Mouse (Mus musculus) forelimb bud, embryonic 11.5 days (tissue): ENCODE results near the gene Rtl6.
A peak's percentile ranks its signal among the peaks of the same experiment; 100 is the strongest.

Source experiments
- DNase-seq: peaks from one replicate; pipeline ENCODE4 v3.0.0-alpha.2; 2012; ENCODE audit warnings: low read depth, low spot score

The Rtl6 gene

DNA sequence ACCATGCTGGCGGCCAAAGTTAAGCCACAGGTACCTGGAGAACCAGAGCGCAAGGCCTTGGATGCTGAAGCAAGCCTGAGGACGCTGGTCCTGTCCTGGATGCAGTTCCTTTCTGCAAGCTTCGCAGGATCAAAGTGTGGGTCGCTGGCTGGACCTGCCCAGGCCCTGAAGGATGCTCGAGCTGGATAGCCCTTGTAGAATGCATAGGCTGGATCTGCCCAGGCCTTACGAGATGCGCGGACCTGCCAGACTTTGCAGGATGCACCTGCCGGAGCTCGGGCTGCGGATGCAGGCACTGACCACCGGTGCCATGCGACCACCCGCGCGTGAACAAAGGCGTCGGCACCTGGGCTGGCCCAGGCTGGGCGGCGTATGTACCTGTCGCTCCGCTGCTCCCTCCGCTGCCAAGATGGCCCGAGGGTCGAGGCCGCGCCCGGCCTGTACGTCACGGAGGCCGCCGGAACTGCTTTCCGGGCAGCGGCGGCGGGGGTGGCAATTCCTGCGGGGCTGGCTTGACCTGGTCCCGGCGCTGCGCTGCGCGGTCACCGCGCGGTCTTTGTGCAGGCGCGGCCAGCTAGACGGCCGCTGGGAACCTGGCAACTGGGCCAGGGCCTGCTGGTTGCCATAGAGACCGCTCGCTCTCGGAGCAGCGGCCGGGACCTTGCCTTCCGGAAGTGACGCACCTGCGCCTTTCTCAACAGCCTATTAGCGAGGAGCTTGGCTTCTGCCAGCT, at the start of gene Rtl6:
Gene Rtl6, minus strand, starts transcription at position 635 of the 733 bp plus-strand sequence.
- peak; percentile 91 for DNase-seq

DNA sequence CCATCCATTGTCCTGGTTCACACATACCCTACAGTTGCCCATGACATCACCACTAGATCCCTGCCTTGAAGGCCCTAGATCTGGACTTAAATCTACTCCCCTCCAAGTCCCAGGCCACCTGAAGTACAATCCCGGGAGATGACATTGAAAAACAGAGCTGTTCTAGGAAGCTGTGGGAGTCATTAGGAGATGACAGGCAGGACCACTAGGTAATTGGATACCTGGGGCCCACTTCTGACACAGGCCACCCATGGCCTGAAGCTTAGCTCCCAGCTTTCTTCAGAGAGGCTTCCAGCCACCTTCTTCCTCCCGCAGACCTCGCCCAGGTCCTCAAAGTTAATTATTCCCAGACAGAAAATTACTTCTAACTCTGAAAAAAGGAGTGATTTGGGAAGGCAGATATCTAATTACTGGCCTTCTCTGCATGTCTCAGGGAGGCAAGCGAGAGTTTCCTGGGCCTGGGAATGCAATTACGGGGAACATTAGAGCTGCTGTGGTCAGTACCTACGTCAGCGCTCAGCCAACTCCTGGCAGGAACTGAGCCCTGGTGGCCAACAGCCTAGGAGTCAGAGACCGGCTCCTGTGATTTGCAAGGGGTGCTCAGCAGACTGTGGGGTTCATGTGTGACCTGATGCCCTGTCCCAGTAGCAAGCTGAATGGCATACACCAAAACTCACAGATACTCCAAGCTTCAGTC, 45.8 kb upstream of the Rtl6 start:
- DNase-seq: no peak

DNA sequence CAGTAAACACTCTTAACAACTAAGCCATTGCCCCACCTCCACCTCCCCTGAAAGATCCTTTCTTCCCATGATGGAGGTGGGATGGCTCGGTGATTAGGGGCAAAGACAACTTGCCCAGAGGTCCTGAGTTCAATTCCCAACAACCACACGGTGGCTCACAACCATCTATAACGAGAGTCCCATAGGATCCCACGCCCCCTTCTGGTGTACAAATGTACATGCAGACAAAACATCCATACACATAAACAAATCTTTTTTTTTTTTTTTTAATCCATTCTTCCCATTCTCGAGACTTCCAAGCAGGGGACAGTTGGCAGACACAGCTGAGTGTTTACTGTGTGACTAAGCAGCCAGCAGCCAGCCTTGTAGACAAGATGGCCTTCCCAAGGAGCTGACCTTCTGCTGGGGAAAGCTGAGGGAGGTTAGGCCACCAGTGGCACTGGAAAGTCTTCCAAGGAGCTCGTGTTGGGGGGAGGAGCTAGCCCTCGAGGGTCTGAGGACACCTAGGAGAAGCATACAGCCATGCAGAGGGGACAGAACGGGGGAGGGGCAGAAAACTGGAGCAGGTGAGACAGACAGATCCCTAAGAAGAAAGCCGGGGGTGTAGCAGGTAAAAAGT, 43.5 kb upstream of the Rtl6 start:
- no peak for DNase-seq

DNA sequence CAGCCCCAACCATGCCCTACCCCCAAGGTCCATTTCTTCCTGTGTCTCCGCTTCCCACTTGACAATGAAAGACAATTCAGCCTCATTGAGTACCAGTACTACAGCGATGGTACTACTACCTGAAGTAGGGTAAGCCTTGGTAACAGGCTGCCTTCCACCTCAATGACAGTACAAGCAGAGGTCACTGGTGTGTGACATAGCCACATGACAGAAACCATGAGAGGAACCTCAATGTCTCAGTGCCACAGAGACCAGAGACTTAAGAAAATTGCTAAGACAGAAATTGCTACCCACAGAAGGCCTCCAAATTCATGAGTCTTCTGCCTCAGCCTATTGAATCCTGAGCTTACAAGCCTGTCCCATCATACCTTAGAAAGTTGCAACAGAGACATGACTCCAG, 41.3 kb upstream of the Rtl6 start:
- no peak for DNase-seq

DNA sequence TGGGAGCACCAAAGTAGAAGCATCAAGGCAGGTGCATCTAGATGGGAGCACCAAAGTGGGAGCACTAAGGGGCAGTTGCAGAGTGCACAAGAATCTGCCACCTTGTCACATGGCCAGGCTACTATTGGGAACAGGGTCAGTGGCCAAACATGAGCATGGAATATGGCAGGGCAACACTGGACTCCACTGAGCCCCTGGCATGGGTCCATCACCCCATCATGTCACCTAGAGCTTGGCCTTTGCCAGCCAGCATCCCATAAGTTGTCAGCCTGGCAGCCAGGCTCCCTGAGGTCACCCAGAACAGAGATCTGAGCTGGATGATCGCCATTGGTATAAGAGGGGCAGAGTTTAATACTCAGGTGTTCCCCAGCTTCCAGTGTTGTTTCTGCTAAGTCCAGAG, 40.2 kb upstream of the Rtl6 start:
- no peak for DNase-seq

DNA sequence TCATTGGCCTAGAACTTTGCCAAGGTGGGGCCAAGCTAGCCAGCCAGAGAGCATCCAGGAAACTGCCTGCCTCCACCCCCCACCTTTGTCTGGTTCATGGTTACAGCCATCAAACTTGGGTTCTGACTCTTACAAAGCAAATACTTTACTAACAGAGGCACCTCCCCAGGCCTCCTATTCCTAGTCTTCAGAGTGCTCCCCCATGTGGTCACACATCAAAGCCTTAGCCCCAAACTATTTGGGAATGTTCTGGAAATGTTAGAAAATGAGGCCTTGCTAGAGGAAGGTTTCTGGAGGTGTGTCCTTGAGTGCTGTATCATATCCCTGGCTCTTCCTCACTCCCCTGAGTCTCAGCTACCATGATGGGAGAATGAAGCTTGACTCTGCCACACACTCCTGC, 39.4 kb upstream of the Rtl6 start:
- no peak for DNase-seq

DNA sequence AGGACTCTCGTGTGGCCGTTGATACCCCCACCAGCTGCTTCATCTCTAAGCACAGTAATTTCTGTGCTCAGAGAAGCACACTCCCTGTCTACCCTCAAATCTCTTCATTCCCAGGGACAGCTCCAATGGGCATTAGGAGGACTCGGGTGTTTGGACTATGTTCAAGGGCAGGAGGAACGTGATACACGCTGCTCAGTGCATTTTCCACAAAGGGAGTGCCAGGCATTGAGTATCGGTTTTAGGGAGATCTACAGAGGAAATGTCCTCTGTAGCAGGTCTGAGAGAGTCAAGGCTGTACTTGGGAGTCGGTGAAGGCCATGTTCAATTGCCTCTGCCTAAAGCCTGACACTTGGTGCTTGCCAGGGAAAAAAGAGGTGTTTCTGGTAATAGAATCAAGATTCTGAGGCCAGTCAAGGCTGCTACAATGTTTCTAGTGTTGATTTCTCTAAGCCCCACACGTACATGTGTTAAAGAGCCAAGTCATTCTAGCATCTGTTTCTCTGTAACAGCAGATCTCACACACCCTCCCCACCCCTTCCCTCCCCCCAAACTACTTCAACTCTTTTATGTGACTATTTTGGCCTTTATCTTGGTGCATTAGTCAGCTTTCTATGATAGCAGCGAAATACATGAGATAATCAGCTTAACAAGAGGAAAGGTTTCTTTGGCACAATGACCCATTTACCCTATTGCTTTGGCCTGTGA, 37.8 kb upstream of the Rtl6 start:
- DNase-seq: no peak

DNA sequence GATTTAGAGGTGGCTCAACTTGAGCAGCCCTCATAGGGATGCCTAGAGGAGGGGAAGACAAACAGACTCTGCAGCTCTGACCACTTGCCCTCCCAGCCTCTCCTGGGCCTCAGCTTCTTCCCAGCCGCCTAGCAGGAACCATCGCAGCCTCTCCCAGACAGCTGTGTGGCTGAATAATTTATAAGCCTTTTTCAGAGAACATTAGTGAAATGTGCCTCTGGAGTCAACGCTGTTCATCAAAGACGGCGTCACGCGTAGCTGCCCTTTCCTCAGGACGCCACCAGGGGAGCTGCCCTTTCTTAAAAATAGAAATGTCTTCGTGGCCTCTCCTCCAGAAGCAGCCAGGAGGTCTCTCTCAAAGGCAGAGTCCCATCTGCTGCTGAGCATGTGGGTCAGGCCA, 35.9 kb upstream of the Rtl6 start:
- DNase-seq: peak; percentile 36

DNA sequence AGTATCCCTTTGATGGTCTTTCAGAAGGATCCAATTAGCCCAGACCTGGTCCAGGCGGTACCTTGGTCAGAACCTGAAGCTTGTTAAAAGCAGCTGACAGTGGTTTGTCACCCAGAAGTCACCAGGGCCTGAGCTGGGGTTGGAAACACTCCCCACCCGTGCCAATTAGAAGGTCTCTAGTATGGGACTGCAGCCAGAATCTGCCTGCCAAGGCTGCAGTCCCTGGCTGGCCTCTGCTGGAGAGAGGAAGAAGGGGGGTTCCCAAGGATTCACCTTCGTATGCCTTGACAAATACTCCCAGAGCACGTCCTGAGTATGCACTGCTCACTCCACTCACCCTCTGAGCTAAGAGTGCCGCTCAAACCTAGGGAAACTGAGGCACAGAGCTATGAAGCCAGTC, 34.6 kb upstream of the Rtl6 start:
- DNase-seq: no peak

DNA sequence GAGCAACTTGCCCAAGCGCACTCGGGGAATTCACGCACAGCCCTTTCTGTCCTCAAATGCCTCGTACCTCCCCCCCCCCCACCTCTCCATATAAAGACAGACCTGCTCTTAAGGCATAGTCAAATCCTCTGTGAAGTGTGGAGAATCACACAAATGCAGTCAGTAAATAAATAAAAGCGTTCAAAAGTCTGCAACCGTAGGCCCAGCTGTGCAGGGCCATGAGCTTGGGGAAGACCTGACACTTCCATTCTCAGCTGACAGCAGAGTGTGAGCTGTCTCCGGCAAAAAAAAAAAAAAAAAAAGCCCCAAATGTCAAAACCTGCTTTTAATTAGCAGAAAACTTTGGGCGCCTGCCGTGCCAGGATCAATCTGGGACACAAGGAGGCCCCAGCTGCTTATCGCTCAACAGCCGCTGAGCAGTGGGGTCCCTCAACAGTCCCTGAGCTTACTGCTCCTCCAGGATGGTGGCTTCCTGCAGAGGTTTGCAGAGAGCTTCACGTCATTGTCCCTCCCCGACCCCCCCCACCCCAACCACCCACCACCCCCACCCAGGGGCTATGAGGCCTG, 34.0 kb upstream of the Rtl6 start:
- no peak for DNase-seq

DNA sequence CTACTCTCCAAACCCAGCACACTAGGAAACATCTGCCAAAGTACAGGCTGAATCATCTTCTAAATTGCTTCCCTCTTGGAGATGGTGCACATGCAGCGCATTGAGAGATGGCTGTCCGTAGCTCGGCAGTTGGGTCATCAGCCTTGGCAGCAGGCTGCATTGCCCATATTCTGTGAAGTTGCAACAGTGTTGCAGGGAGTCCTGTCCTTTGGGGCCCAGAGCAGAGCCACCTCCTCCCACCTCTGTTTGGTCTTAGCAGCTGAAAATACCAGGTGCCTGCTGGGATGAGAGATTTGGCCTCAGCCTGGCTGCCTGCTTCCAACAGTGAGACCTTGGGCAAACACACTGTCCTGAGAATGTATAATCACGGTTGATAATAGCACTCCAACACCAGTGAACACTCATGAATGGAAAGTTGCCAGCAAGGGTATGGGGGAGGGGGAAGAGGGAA, 30.8 kb upstream of the Rtl6 start:
- no peak for DNase-seq

DNA sequence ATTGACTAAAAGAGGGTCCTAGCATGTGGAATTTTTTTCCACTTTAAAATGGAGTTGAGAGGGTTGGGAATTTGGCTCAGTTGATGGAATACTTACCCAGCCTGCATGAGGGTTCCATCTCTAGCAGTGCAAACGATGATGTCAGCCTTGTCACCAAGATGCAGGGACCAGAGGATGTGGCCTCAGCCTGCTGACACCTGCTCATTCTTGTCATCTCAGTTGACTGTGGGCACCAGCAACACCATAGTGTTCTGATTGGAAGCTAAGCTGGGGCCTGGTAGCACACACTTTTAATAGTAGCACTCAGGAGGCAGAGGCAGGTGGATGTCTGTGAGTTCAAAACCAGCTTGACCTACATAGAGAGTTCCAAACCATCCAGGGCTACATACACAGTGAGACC, 21.0 kb upstream of the Rtl6 start:
- DNase-seq: no peak

DNA sequence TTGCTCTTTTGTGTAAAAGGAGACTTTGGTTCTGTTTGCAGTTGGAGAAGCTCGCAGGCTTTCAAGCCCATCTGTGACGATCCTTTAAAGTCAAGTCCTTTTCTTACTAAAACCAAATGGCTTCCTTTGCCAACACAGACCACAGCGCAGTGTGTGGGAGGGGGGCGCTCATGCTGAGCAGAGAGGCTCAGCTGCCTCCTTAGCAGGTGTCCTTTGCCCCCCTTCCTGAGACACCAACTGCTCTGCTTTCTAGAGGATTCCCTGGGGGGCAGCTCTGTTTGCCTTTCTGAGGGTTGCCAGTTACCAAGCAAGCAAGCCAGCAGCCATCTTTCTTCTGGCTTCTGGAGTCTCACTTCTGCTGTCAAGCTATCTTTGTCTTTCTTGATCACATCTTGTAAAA, 19.4 kb upstream of the Rtl6 start:
- DNase-seq: no peak

DNA sequence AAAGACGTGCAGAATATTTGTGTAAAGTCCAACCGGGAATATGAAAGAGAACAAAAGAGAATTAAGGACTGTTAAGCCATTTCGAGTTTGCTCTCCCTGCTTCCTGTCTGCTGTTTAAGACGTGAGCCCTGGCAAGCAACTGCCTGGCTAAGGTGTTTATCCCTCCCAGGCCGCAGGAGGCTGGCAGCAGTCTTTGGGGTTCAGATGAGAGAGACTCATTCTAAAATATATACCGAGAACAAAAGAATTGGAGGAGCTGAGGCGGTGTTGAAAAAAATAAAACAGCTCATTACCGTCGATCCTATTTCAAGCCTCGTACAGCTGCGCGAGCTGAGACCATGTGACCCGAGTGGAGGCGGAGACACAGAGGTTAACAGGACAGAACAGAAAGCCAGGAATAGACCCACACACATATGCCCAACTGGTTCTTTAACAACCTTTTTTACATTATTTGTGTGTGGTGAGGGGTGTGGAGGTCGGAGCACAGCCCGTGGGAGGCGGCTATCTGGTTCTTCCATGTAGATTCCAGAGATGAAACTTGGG, 9.0 kb upstream of the Rtl6 start:
- no peak for DNase-seq

DNA sequence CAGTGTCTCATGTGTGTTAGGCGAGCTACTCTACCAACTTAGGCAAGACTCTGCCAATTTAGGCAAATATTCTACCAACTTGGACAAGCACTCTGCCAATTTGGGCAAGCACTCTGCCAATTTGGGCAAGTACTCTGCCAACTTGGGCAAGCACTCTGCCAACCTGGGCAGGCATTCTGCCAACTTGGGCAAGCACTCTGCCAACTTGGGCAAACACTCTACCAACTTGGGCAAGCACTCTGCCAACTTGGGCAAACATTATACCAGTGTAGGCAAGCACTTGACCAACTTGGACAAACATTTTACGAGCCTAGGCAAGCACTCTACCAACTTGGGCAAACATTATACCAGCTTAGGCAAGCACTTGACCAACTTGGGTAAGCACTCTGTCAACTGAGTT, 3.9 kb upstream of the Rtl6 start:
- no peak for DNase-seq

DNA sequence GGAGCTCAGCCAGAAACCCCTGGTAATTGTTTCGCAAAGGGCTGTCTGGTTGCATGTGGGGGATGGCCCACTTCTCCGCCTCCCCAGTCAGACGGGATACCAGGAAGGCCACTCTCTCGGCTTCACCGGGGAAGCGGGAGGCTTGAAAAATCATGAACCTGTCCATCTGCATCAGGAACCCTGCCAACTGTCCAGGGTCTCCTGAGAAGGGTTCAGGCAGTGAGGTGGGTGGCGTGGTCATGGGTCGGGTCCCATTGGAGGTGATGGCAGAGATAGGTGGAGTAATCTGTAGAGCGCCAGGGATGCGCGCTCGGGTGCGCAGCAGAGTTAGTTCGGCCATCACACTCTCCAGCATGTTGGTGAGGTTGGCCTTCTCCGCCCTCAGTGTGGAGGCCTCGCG, 949 bp downstream of the Rtl6 start:
- DNase-seq: no peak

DNA sequence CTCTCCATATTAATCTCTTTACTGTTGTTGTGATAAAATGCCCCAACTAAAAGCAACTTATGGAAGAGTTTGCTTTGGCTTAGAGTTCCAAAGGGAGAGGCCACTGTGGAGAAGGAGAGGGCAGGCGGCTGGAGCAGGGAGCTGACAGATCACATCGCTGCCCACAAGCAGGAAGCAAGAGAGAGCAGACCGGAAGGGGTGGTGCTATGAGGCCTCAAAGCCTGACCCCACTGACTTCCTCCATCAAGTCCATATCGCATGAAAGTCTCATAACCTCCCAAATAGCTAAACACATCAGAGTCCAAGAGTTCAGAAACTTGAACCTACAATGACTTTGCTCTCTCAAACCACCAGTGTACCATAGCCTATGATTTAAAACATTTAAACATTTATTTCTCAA, 6.6 kb downstream of the Rtl6 start:
- DNase-seq: no peak

DNA sequence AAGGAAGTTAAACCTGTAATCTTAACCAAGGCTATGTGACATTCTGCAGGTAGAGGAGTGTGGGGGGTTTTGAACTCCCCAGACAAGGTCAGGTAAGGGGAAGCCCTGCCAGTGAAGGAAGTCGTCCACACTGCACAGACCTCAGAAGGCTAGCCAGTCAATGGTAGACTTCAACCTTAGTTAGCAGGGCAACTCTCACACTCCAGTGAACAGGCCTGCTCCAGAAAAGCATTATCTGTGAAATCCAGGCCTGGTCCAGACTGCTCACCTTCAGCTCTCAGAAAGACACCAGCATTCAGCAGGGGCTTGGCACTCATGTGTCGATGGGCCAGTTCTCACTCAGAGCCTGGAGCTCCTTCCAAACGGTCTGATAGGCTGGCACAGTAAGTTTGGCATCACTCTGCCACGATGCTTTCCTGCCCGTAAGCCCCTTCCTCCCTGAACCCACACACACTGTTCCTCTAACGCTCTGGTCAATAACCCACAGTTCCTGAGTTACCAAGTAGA, 8.3 kb downstream of the Rtl6 start:
- no peak for DNase-seq

DNA sequence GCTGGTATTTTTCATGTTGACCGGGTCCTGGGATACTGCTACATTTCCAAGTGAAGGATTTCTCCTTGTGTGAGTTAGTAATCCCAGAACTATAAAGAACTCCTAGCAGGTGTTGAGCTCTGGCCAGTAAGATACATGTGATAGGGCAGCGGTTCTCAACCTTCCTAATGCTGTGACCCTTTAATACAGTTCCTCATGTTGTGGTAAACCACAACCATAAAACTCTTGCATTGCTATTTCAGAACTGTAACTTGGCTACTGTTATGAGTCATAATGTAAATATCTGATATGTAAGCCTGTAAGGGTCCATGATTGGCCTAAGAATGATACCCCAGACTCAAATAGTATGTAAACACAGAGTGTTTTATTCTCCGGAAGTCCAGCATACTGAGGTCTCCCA, 11.6 kb downstream of the Rtl6 start:
- DNase-seq: no peak

DNA sequence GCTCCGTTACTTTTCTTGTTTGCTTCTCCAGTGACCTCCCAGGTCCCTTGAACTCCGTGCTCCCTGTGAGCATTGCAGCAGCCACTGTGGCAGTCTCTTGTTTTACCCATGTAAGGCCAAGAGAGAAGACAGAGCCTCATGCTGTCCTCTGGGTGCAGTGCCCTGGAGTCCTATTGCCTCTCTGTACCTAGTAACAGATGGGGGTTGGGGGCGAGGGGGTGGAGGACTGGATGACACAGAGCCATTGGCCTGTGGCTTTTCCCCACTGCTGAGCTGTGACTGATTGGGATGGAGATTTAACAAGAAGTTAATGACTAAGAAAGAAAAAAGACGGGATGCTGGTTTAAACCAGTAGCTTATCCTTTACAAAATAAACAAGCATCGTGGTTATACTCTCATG, 16.4 kb downstream of the Rtl6 start:
- no peak for DNase-seq

DNA sequence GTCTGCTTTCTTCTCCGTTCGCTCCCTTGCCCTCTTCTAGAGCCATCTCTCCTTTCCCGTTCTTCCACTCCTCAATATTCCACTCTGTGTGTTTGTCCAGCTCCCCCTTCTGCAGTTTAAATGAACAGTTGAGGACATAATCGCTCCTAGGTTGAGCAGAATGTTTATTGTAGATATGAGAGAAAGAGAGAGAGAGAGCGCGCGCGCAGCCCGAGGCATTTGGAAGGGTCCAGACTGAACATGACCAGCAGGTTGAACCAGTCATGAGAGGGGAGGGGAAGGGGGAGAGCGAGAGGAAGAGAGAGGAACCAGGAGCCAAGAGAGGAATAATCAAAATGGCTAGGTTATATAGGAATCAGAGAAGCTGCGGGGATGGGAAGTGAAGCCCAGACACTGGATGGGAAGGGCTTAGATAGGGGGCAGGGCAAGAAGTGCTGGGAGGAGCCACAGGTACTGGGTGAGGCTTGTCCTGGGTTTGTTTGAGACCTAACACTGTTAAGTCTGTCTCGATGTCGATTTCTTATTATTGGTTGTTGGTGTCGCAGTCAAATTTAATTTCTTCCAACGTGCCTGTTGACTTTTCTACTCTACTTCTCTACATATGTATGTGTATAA, 18.5 kb downstream of the Rtl6 start:
- no peak for DNase-seq
